Mouse (Mus musculus): ENCODE results near the gene Tmem119.

- TF ChIP-seq POLR2A (IDR thresholded peaks at IDR 0.05; ENCODE audit: insufficient read depth, low read depth, low read length) (no peak), CTCF (IDR thresholded peaks at IDR 0.05; ENCODE audit: insufficient read depth, low read depth, low read length) (no peak)
Measured at GRCm38 (mm10) chr5:113780763-113781162, 19.6 kb downstream of the Tmem119 start.
